Mouse (Mus musculus): Measurements from ENCODE around the gene Itpk1.
A peak's percentile ranks its signal among the peaks of the same experiment; 100 is the strongest.

The Itpk1 gene

DNA sequence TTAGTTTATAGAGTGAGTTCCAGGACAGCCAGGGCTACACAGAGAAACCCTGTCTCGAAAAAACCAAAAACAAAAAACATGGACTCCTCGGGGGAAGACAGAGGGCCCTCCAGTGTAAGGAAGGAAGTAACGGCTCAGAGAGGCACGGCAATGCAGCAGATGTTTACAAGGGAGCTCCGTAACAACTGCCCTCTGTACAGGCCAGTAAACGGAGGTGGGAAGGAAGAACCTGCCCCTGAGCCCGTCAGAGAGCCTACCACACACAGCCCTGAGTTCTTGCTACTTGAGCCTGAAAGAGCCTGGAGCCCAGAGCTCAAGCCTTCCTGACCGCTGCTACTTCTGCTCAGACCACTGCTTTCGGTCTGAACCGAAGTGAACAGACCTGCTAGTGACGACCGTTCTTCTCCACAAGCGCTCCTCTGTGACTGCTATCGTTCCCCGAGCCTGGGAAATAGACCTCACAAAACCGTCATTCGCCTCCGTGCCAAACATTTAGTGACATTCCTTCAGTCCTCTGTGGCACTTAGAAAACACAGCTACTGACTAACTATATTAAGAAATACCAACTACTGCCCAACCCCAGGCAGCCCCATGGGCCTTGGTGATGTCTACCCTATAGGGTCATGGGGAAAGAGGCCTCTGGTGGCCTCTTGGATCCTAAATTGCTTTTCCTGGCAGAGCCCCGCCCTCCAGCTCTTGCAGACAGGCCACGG is 8.6 kb upstream of the Itpk1 start:
- DNase-seq = no peak

DNA sequence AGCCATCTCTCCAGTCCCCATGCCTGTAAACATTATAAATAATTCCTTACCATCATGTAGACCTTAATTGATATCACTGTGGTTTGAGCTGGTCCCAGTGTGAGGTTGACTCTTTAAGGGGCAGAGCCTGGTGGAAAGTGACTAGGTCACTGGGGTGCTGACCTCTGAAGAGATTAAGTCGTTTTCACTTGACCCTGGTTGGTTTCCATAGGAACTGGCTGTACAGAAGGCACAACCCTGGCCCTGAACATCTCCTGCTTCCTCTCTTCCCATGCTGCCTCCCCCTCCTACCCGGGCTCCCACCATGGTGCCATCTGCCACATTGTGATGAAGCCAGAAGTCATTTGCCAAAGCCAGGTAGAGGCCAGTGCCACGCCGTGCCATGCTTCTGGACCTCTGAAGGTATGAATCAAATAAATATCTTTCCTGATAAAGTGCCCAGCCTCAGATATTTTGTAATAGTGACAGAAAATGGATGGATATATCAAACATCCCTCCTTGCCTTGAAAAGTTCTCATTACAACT is 6.2 kb upstream of the Itpk1 start:
- DNase-seq = no peak

DNA sequence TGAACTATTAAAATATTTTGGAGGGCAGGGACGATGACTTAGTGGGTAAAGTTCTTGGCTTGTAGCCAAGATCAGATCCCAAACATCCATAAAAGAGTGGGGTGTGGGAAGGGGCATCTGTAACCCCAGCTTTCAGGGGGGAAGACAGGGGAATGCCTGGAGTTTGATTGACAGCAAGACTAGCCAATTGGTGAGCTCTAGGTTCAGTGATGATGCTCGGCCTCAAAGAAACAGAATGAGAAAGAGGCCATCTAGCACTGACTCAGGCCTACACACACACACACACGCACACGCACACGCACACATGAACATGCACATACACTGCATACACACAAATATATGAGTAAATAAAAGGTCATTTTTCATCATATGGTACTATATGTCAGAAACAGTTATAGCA is 5.2 kb upstream of the Itpk1 start:
- DNase-seq = no peak

DNA sequence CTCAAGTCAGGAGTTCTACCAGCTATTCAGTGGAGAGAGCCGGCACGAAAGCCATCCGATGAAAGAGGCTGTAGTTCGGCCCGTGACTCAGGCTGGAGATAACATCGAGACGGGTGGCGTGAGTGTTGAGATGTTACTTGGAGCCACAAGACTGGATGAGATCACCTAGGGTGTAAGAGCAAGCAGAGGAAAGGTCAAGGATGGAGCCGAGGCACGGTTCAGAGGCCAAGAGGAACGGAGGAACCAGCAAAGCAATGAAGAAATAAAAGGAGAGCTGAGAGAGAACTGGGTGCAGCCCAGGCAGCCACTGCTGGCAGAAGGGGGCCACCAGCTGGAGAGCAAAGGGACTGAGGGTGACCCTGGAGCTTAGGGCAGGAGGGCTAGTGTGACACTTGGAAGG is 3.5 kb upstream of the Itpk1 start:
- no peak for DNase-seq

DNA sequence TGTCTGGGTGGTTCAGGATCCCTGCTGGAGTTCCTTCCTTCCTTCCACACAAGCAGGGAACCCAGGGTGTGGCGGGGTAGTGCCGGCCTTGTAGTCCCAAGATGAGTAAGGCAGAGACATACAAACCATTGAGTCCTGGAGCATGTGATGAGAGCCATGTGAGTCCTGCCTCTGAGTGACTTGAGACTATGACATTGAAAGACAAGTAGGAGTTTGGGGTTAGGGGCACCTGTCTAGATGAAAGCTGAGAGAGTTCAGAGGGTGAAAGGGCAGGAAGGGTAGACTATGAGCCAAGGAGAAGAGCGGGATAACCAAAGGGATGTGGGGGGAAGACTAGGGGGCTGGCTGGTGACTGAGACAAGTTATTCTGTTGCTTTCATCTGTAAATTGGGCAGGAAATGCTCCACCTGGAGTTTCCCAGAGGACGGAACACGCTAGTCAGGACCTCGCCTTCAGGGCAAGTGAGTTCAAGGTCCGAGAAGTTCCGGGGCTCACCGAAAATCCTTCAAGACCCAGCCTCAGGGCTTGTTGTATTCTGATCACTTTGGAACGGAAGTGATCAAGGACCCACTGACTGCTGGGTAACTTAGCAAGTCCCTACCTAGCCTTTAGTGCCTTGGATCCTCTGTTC is 2.2 kb upstream of the Itpk1 start:
- DNase-seq = no peak

DNA sequence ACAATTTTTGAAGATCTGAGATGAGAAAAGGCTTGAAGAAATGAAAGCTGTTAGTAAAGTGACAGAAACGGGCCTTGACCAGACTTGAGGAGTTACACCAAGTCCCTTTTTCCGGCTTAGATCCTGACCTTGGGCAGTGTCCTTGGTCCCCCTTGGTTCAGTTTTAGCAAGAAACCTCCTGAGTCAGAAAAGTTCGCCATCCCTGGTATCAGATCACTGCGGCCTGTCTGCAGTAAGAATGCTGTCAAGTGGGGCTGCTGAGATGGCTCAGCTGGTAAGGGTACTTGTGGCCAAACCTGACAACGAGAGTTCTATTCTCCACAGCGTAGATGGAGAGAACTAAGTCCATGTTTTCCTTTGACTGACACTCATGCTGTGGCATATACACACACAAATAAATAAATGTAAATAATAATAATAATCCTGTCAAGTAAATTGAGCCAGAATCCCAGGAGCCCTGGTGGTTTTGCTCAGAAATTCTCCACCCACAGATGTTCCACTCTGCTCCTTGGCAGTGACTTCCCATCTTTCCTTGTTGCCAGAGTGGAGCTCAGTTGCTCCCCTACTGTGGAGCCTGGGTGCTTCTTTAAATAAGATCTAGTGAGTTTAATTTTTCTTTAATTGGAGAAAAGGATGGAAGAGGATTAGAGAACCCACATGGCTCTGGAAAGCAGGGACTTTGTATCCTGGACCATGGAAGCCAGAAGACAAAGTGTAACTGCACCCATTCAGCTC is 1.3 kb upstream of the Itpk1 start:
- DNase-seq = no peak

DNA sequence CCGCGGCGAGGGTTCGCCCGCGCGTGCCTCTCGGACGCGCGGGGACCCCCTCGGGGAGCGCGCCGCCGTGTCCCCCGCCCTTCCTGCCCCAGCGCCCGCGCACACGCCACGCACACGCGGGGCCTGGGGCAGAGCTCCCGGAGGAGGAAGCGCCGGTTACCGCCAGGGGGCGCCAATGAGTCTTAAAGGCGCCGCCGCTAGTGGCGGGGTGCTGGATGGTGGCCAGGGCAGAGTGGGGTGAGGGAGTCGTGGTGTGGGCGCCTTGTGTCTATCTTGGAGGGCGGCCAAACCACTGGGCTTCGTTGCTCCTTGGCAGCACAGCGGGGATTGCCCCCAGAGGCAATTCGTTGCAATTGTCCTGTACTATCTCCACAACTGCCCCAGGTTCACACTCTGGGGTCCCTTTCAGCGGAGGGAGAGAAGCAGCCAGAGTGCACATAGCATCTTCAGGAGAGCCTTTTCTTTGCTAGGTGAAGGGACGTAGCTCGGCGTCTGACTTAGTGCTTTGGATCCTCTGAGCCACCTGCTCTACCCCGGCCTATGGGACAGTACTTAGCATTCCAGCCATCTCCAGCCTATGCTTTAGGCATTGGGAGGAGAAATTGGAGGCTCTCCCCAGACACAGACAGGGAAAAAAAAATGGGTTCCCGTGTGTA is 614 bp upstream of the Itpk1 start:
- peak; percentile 91 for DNase-seq

DNA sequence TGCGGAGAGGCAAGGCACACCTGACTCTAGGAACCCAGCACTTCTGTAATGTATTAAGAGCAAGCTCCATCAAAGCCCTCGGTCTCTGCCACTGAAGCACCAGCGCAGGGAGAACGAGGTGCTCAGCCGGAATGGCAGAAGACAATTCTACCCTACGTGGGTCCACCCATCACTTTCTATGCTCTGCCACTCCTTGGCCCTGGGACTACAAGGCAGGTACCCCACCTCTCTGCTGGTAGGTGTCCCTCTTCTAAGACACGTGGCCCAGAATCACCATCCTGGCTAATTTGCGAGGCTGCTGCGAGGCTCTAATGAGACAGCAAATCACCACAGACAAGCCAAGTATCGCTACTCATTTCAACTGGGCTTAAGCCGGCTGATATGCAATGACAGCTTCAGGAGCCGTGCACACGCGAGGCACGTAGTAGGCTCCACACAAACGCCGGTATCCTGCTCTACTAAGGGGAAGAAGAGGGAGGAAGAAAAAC is 765 bp downstream of the Itpk1 start:
- DNase-seq = no peak

DNA sequence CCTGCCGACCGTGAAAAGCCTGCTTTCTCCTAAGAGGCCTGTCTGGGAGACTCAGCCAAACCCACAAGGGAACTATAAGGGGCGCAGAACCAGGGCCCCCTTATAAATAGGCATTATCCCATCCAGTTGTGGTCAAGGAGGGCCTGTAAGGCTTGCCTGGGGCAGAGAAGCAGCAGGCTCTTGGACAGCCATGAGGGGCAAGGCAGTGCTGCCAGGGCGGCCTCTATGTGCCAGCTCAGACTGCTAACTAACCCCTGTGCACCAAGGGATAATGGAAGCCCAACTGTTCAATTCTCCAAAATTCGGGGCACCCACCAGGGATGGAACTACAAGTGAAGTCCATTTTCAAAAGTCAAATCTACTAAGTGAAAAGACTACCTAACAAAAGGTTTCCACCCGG is 1.3 kb downstream of the Itpk1 start:
- DNase-seq = no peak

DNA sequence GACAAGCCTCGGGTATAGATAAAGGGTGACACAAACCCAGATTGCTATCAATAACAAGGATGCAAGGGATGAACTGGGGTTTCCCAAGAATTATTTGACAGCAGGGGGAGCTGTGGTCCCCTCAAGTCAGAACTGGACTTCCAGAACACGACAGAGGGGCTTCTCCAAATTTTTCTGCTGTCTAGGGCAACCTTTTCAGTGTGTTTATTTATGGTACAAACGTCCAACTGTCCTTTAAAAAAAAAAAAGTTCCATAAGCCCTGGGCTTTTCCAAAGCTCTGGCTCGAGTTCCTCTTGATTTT is 1.7 kb downstream of the Itpk1 start:
- DNase-seq = peak; percentile 41

DNA sequence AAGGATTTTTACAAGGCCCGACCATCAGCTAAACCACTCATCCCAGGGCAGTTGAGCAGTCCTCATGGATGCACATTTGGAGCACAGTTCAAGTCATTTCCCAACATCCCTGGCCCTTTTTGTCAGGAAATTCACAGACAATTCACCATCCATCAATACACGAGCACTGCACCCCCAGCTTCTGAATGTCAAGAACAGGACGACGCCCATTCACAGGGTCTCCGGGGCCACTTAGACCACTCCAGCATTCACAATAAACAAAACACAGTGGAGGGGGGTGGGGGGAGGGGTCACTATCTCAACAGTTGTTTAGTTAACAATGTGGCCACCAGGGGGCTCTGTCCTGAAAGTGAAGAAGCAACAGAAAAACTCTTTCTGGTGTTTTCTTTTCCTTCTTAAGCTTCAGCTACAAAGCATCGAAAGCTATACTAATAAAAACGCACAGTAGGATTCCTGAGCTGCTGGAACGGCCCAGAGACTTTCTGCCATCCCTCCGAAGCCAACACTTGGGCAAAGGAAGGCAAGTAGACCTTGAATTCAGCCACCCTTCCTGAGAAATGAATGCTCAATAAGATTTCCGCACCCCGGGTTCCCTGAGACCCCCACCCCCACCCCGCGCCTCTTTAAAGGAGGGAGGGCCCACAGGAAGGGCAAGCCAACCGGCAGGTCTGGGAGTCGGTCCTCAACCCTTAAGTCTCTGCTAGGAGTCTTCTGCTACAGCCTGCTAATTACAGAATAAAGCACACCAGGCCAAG is 2.2 kb downstream of the Itpk1 start:
- DNase-seq = peak; percentile 86

DNA sequence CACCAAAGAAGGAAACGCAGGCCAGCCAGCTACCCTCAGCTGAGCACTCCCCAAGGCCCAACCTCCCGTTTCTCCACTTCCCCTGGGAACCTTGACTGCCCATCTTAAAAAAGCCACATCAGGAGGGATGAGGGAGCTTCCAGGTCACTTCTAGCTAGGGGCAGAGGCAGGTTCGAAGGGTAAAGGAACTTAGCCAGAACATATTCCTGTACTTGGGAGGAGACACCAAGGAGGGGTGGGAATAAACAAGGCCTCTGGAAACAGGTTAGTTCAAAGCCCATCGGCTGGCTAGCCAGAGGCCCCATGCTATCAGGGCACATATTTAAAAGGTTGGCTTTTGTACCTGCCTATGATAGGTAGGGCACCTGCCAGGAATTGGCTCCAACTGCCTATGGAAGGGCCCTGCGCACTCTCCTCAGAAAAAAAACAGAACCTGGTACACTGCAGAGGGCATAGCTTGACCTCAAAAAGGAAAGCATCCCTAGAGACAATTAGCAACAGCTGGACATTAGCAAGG is 3.0 kb downstream of the Itpk1 start:
- DNase-seq = no peak

DNA sequence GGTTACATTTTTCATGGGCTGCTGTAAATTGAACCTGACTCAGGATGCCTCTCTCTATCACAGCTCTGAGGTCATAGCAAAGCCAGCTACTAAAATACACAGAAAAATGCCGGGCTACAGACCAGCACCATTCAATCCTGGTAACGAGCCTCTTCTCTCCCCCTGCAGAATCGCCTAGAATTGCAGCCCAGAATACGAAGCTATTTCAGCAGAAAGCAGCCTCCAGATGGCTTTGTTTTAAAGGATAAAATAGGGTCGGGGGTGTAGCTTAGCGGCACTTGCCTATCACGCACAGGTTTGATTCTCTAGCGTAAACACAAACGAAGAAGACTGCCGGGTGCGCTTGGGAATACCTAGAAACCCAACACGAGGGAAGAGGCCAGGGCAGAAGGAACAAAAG is 4.3 kb downstream of the Itpk1 start:
- no peak for DNase-seq

DNA sequence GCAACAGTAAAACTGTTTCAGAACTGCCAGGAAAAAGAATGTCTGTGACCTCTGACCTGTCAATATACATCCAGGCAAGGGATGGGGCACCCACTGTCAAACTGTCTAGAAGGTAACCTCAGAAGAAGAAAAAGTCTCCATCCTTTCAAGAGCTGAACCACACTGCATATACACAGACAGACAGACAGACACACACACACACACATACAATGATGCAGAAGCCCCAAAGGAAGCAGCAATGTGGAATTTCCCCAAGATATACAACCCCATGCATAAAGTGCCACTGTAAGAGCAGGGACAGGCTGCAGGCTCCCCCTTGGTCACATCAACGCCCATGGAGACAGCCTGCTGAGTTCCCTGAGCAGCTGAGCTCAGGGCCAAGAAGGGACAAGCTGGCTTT is 5.6 kb downstream of the Itpk1 start:
- DNase-seq = no peak

DNA sequence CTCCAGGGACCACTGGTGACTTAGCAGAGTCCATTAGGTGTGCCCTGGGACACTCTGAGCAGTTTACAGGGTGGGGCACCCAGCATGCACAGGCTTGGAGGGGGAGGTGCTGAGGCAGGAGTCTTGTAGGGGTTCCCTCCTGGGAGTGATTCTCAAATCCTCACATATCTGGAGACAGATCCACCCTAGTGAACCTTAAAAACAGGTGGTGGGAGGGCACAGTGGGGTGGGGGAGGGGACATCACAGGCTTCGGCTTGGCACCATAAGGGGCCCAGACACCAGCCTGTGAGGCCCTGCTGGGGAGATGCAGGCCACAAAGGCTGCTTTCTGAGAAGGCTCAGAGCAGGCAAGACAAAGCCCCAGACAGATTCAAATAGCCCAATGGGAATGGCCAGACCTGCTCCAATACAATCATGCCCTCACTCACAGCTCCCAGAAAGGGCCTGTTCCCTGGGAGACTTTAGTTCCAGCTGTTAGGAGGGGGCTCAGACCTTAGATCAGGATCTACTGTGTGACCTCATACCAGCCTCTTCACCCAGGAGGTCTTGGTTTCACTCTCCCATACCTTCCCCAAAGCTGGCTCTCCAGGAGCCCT is 6.5 kb downstream of the Itpk1 start:
- no peak for DNase-seq

DNA sequence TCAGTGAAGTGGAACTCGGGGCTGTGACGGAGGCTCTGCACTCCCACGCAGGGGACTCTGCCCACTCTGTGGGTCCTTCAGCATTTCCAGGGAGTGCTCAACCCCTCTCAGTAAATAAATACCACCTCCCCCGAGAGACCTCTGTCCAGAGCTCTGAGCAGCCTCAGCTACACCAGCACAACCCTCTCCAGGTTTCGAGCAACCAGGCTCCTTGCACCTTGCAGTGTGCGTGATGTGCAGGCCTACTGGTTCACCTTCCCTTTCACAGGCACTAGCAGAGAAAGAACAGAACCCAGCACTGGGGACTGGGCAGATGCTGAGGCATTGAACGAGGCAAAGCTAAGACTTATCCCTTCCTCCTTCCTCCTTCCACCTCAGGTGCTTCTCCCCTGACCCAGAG is 7.3 kb downstream of the Itpk1 start:
- no peak for DNase-seq

DNA sequence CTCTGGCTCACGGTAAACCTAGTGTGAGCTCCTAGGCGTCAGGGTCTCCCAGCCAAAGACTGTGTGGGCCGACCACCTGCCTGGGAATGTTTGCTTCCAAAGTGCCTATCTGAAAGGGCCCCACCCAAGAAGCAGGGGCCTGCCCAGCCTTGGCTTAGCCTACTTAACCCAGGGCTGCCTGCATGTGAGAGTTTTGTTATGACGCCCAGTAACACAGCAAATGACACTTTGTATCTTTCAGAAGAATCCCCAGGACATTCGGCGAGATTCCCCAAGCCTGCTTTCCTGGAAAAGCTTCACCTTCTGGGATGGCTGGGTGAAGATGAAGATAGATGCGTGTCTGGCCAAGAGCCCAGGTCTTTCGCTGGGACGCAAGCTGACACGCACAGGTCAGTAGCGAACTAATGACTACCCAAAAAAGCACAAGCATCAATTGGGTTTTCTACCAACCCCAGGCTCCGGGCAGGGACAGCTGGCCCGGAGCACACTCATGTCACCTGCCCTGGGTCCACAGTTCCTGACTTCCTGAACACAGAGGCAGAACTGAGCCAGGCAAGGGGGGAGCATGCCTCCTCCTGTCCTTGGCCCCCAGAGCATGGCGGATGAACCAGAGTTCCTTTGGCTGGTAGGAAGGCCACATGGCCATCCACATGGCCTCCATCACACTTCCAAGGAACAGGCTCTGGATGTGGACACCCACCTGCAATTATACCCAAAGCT is 7.9 kb downstream of the Itpk1 start:
- DNase-seq = no peak

DNA sequence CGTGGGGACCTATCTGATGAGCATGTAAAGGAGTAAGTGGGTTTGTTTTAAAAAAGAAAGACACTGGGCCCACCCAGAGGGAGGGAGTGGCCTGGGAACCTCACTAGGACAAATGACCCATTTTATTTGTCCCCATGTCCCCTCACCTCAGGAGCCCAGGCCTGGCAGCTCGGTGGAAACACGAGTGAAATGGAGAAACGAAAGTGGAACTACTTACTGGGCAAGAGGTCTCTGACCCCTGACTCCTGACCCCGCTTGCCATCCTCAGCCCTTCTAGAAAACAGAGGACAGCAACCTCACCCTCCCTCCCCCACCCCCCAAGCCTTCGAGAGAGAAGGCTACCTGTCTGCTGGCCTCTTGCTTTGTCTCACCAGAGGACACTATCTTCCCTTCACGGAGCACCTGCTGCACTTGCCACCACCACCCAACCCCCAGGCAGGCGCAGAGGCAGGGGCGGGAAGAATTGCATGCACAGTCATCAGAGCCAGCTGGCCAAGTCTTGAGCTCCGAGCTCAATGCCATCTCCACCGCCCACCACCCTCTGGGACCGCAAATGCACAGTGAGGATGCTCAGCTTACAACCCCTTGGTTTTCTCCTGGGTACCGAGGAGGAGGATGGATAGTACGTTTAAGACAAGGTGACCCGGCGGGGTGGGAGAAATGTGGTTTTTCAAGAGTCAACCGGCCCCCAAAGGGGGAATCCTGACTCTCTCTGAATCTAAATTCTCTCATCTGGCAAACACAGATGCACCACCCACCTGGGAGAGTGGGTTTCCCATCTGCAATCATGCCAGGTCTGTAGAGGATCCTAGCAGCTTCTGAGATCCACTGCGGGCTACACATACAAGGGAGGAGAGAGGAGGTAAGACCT is 9.1 kb downstream of the Itpk1 start:
- DNase-seq = no peak

DNA sequence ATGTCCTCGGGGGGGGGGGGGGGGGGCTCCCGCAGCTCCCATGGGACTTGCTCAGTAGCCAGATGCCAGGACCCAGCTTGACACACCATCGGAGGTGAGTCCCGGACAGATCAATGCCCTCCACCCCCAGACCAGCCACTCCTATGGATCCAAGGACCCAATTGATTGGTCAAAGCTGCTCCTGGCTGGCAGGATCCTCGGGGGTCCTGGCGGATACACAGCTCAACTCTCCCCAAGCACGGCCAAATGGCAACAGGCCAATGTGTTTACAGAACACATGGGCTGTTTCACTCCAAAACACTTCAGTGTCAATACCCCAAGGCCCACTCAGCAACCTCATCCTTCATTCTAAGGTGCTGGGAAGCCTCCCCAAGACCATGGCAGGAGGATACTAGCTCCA is 13.0 kb downstream of the Itpk1 start:
- DNase-seq = no peak

DNA sequence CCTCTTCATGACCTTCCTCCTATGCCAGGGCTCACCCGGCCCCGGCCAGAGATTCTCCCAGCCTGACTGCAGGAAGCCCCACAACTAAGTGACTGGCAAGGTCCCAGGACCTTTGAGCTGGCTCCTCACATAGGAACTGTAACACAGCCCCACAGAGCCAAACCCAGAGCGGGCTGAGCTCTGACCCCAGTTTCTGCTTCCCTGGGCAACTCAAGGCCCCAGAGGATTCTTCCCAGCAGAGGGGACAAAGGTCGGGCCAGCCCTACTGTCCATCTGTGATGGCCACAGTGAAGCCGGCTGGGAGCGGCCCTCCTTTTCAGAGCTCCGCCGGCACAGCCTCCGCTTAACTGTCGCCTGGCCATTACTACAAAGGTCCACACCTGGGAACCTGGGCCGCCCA is 13.6 kb downstream of the Itpk1 start:
- peak; percentile 88 for DNase-seq
